In genomic region chr9:123754333-123754732, GRCm38 (mm10) we compare ENCODE assay signal across 13 mouse cellular contexts. TPM values are rescaled to one million over a fixed set of nuclear protein-coding genes. Genes with fewer than 3 reads are reported as not detected.
DNase-seq lines count a peak whose midpoint lies in the region; ATAC-seq and TF ChIP-seq lines count a peak whose summit lies in the region.
"Had no signal": no experiment of that assay in that cellular context is flagged by ENCODE, and none has a peak within 500 bp of the region (broad histone marks: within the 10 kb centered on the region; RNA-seq: fewer than 3 reads in every experiment).

No protein-coding gene starts in this region.

- peak; percentile 86 for ATAC-seq in common myeloid progenitor, adult 5-6 weeks (replicated peaks; ENCODE audit: low read depth, poor library complexity, severe bottlenecking)
- peak; percentile 94 for ATAC-seq in neutrophil, adult 5-6 weeks (ENCODE audit: extremely low read depth, insufficient number of reproducible peaks, low FRiP score, poor library complexity, severe bottlenecking)
- no peak for ATAC-seq in midbrain, embryonic 16.5 days
- ATAC-seq: intestine, embryonic 16.5 days had no signal

- 75% methylated on average over 4 of the region's 4 CpGs for WGBS in kidney, adult 2 months
- 90% methylated on average over 4 of the region's 4 CpGs for WGBS in midbrain, embryonic 16.5 days

- no peak overlapping the region for H3K4me3 ChIP-seq in kidney, adult 2 months (ENCODE audit: insufficient read depth, low read depth, low read length)
- H3K4me3 ChIP-seq in midbrain, embryonic 16.5 days (ENCODE audit: low read depth, low read length): no peak overlapping the region
- H3K4me3 ChIP-seq: gastrocnemius, adult 2 months; heart, embryonic 15.5 days; lung, embryonic 15.5 days; stomach, embryonic 15.5 days had no signal

- no peak for TF ChIP-seq POLR2A in kidney, adult 2 months (IDR thresholded peaks at IDR 0.05; ENCODE audit: low read depth, low read length)

- no peaks in the 10 kb centered on the region for H3K27me3 ChIP-seq in kidney, adult 2 months (replicated peaks; ENCODE audit: control insufficient read depth, insufficient read depth, low read length)
- no peaks in the 10 kb centered on the region for H3K27me3 ChIP-seq in midbrain, embryonic 16.5 days (ENCODE audit: control insufficient read depth, insufficient read depth, low read depth, low read length)
- H3K27me3 ChIP-seq: heart, embryonic 15.5 days; lung, embryonic 15.5 days; stomach, embryonic 15.5 days had no signal

- DNase-seq in kidney, adult 9 months: peak; percentile 10
- DNase-seq in kidney, adult 2 months: no peak
- peak; percentile 91 for DNase-seq in thymus, postnatal 14 days
- DNase-seq in urinary bladder, postnatal 36 days (ENCODE audit: low spot score in 2 of 2): no peak
- DNase-seq in frontal cortex, postnatal 36 days (ENCODE audit: low spot score in 2 of 2): no peak
- DNase-seq: gastrocnemius, adult 2 months had no signal

- H3K27ac ChIP-seq in kidney, adult 2 months (ENCODE audit: insufficient read depth, low read depth, low read length): no peak overlapping the region
- no peak overlapping the region for H3K27ac ChIP-seq in midbrain, embryonic 16.5 days (ENCODE audit: low read length)
- H3K27ac ChIP-seq: gastrocnemius, adult 2 months; heart, embryonic 15.5 days; lung, embryonic 15.5 days; stomach, embryonic 15.5 days had no signal

- H3K4me1 ChIP-seq in kidney, adult 2 months (ENCODE audit: control insufficient read depth, insufficient read depth, low read length): no peaks in the 10 kb centered on the region
- no peaks in the 10 kb centered on the region for H3K4me1 ChIP-seq in midbrain, embryonic 16.5 days (ENCODE audit: control insufficient read depth, insufficient read depth, low read length)
- H3K4me1 ChIP-seq: heart, embryonic 15.5 days; lung, embryonic 15.5 days; stomach, embryonic 15.5 days had no signal

- H3K4me2 ChIP-seq in midbrain, embryonic 16.5 days (ENCODE audit: low read length): no peak overlapping the region
- H3K4me2 ChIP-seq: heart, embryonic 15.5 days; lung, embryonic 15.5 days; stomach, embryonic 15.5 days had no signal

- H3K9me3 ChIP-seq in midbrain, embryonic 16.5 days (replicated peaks; ENCODE audit: control insufficient read depth, low read length, poor library complexity, severe bottlenecking): no peaks in the 10 kb centered on the region
- H3K9me3 ChIP-seq: heart, embryonic 15.5 days; lung, embryonic 15.5 days; stomach, embryonic 15.5 days had no signal

- no peak for TF ChIP-seq CTCF in kidney, adult 2 months (conservative IDR thresholded peaks at IDR 0.05; ENCODE audit: insufficient read depth, insufficient read length, low read depth, low read length)

- no peak overlapping the region for H3K9ac ChIP-seq in midbrain, embryonic 16.5 days (ENCODE audit: low read depth, low read length)
- H3K9ac ChIP-seq: heart, embryonic 15.5 days; lung, embryonic 15.5 days; stomach, embryonic 15.5 days had no signal

- H3K36me3 ChIP-seq in kidney, adult 2 months (ENCODE audit: control insufficient read depth, insufficient read depth, low read length): no peaks in the 10 kb centered on the region
- H3K36me3 ChIP-seq in midbrain, embryonic 16.5 days (ENCODE audit: control insufficient read depth, insufficient read depth, low read length): no peaks in the 10 kb centered on the region
- H3K36me3 ChIP-seq: heart, embryonic 15.5 days; lung, embryonic 15.5 days; stomach, embryonic 15.5 days had no signal

RNA-seq across cellular contexts. Expression of gene Lztfl1, which starts 36.8 kb away (rescaled TPM):
- 4.5 and 5.3 TPM in 2 replicates for polyA plus RNA-seq in kidney, adult 2 months (2012; rRNA removed)
- 36.9 and 39.3 TPM in 2 replicates for total RNA-seq in common myeloid progenitor, adult 5-6 weeks (2017)
- 16.8 and 18.5 TPM in 2 replicates for total RNA-seq in neutrophil, adult 5-6 weeks (2017)
- polyA plus RNA-seq in midbrain, embryonic 16.5 days (2015; fragmentation: Nextera tagmentation; extraction: Ambion mirVana): 51.1 and 53.1 TPM in 2 replicates

RNA-seq across cellular contexts. Expression of gene Cxcr6, which starts 51.9 kb away (rescaled TPM):
- 0.56 and 1.4 TPM in 2 replicates for polyA plus RNA-seq in kidney, adult 2 months (2012; rRNA removed)
- total RNA-seq in common myeloid progenitor, adult 5-6 weeks (2017): 0.32 TPM in 1 of 2 replicates, not detected in the other
- 5.1 and 6.0 TPM in 2 replicates for total RNA-seq in neutrophil, adult 5-6 weeks (2017)
- polyA plus RNA-seq in midbrain, embryonic 16.5 days (2015; fragmentation: Nextera tagmentation; extraction: Ambion mirVana): 0.28 TPM in 1 of 2 replicates, not detected in the other

Comparison
In these comparisons a context has a peak if more than half of its experiments do, and no peak if none do; other contexts are left out.
1. DNase-seq: peak in kidney, adult 9 months (single experiment) and thymus, postnatal 14 days (single experiment); none in kidney, adult 2 months (single experiment), urinary bladder, postnatal 36 days (0 of 2) and frontal cortex, postnatal 36 days (0 of 2).